Mouse (Mus musculus) stomach, postnatal 0 days (tissue): ENCODE measurements at regions not wholly inside any gene's neighbourhood (a gene's known extent, or its start where the extent isn't known, plus 50 kb on each side); places are given as distances from the start of the nearest gene placed in this dataset.

ENCODE experiments used
- CTCF ChIP-seq: IDR thresholded peaks from 2 replicates; pipeline ENCODE4 v1.5.1; 2016; ENCODE audit warnings: antibody characterized with exemption, low read depth, mild to moderate bottlenecking, moderate library complexity
- EP300 ChIP-seq: optimal IDR thresholded peaks from 2 replicates; pipeline ENCODE3; 2016; ENCODE audit warnings: antibody characterized with exemption

- TF ChIP-seq CTCF, result no peak
- TF ChIP-seq EP300, result no peak
These were observed 268.1 kb downstream of the Gm8797 start for GRCm38 (mm10) chr3:6018749-6019148.
